Mouse (Mus musculus) midbrain, postnatal 0 days (tissue): Measurements from ENCODE around the gene Prr15. TPM values are rescaled to one million over a fixed set of nuclear protein-coding genes. Genes with fewer than 3 reads are reported as not detected.

Experiments used
- ATAC-seq: fragments of 200-750 bp; cut with Nextera tagmentation; 2 replicates; pipeline ENCODE4 v1.8.0; 2017; ENCODE audit warnings: moderate number of reproducible peaks, mild to moderate bottlenecking, moderate TSS enrichment, moderate library complexity; ENCODE audit not compliant: low FRiP score
- DNase-seq: peaks from one replicate; pipeline ENCODE4 v3.0.0-alpha.2; 2015; ENCODE audit warnings: low spot score
- H3K27ac ChIP-seq: fragments of 300-500 bp; sonication (generic); 2 replicates; pipeline ENCODE4 v1.5.1; 2014; ENCODE audit warnings: low read depth, mild to moderate bottlenecking, low read length, mixed read lengths
- H3K27me3 ChIP-seq: fragments of 300-500 bp; sonication (generic); 2 replicates; pipeline ENCODE4 v1.6.1; 2014; ENCODE audit warnings: low read length, control low read depth, mixed read lengths; ENCODE audit not compliant: insufficient read depth
- H3K36me3 ChIP-seq: fragments of 300-500 bp; sonication (generic); 2 replicates; pipeline ENCODE4 v1.6.1; 2014; ENCODE audit warnings: low read length, control low read depth, mixed read lengths; ENCODE audit not compliant: insufficient read depth
- H3K4me1 ChIP-seq: fragments of 300-500 bp; sonication (generic); 2 replicates; pipeline ENCODE4 v1.6.1; 2014; ENCODE audit warnings: mild to moderate bottlenecking, control low read depth, antibody characterized with exemption, low read length, mixed read lengths; ENCODE audit not compliant: insufficient read depth
- H3K4me2 ChIP-seq: fragments of 300-500 bp; sonication (generic); 2 replicates; pipeline ENCODE4 v1.6.1; 2014; ENCODE audit warnings: low read depth, mild to moderate bottlenecking, low read length, mixed read lengths; ENCODE audit not compliant: poor library complexity, severe bottlenecking
- H3K4me3 ChIP-seq: fragments of 300-500 bp; sonication (generic); 2 replicates; pipeline ENCODE4 v1.5.1; 2014; ENCODE audit warnings: low read depth, mild to moderate bottlenecking, low read length, moderate library complexity
- H3K9ac ChIP-seq: fragments of 300-500 bp; sonication (generic); replicated peaks from 2 replicates; pipeline ENCODE4 v1.6.1; 2014; ENCODE audit warnings: mild to moderate bottlenecking, low read length, moderate library complexity, mixed read lengths; ENCODE audit not compliant: poor library complexity, severe bottlenecking
- H3K9me3 ChIP-seq: fragments of 300-500 bp; sonication (generic); 2 replicates; pipeline ENCODE4 v1.6.1; 2016; ENCODE audit warnings: low read length, control low read depth
- CTCF ChIP-seq: IDR thresholded peaks from 2 replicates; pipeline ENCODE4 v1.5.1; 2016; ENCODE audit warnings: antibody characterized with exemption, mild to moderate bottlenecking
- WGBS: fragments of 180-500 bp; shearing (Covaris S2); extraction: QIAGEN DNeasy Blood & Tissue Kit; methylation state at CpG from one replicate; pipeline ENCODE4 v1.1.7; 2014; 5-methylcytosine and 5-hydroxymethylcytosine counted together
- polyA plus RNA-seq: library from polyadenylated mRNA; unstranded; fragments of >200 nt; fragmentation: Nextera tagmentation; extraction: Ambion mirVana; gene quantifications from 2 replicates; pipeline ENCODE4 v1.2.1, GENCODE M21; 2015
- total RNA-seq: library from RNA; depleted of rRNA; stranded (reverse); fragments of >200 nt; gene quantifications from 2 replicates; pipeline ENCODE4 v1.2.3, GENCODE M21; 2014

The Prr15 gene
- total and polyA plus RNA-seq, 2 experiments from 2014 or later, result 1.8 to 2.1 TPM

DNA sequence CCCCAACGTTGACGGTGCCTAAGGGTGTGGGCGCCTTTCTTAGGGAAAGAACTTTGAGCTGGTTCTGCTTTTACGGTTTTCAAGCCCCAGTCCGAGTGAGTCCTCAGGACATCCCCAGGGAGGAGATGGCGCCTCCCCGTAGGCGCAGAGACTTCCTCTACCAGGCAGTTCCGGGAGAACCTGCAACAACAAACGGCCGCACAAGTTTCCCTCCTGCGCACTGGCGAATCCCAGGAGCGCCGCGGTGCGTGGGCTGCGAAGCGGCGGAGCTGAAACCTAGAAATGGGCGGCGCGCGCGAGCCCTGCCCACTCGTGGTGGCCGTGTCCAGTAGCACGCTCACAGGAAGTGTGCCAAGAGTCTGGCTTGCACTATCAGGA lies 2.0 kb downstream of the Prr15 start:
- Histone ChIP-seq H3K27ac (no peak overlapping the region), H3K4me1 (peaks cover 6% of the 10 kb centered on the region; the same call in 1 of the 2 replicates), H3K27me3 (peaks cover 51% of the 10 kb centered on the region), H3K4me3 (peak overlapping the region; percentile 50), H3K9me3 (no peaks in the 10 kb centered on the region), H3K4me2 (peak overlapping the region; percentile 97), H3K9ac (0 out of 2 replicates have a peak overlapping the region, but pooled peaks have one; percentile 3), H3K36me3 (no peaks in the 10 kb centered on the region)
- WGBS, result under 1% methylated on average over 28 of the region's 28 CpGs
- TF ChIP-seq CTCF, result no peak
- DNase-seq (peak; percentile 39), ATAC-seq (peak; percentile 36; the same call in 1 of the 2 replicates)

DNA sequence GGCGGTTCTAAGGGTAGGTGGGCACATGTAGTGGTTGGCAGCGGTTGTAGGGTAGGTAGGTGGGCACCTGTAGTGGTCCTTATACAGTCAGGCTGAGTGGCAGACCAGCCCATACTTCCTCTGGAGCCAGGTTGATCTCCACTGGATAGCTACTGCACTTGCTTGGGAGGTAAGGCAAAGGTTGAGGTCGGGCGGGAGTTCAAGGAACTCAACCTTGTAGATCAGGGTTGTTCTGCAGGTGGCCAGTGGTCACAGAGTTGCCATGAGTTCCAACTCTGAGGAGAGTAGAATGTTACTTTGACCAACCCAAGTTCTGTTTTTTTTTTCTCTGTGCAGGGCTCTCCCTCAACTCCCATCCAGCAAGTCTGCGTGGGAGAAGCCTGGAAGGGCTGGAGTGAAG lies 3.1 kb downstream of the Prr15 start:
- no peaks in the 10 kb centered on the region for H3K9me3 ChIP-seq
- H3K4me2 ChIP-seq, result no peak overlapping the region
- DNase-seq (no peak), ATAC-seq (no peak)
- H3K4me3 ChIP-seq, result no peak overlapping the region
- peaks cover 53% of the 10 kb centered on the region for H3K27me3 ChIP-seq
- peaks cover 6% of the 10 kb centered on the region; the same call in 1 of the 2 replicates for H3K4me1 ChIP-seq
- no peak for TF ChIP-seq CTCF
- H3K36me3 ChIP-seq, result no peaks in the 10 kb centered on the region
- WGBS, result 94% methylated on average over 5 of the region's 5 CpGs
- no peak overlapping the region for H3K9ac ChIP-seq
- H3K27ac ChIP-seq, result no peak overlapping the region

DNA sequence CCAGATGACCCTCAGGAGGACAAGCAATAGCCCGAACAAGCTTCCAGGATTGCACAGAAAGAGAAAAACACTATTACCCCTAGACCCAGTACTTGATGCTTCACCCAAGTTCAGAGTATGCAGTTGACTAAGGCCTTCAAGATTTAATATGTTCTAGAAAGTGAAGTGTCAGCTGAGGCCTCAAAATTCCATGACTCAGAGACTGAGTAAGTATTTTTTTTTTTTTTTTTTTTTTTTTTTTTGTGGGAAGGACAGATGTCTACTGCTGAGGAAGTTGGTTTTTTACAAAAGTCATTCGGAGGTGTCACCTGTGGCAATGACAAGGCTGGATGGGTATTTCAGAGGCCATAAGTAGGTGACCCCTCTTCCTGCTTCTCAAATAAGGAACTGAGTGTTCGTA lies 4.0 kb downstream of the Prr15 start:
- Histone ChIP-seq H3K4me3 (no peak overlapping the region), H3K4me2 (no peak overlapping the region), H3K9me3 (no peaks in the 10 kb centered on the region), H3K27ac (no peak overlapping the region), H3K4me1 (peaks cover 6% of the 10 kb centered on the region; the same call in 1 of the 2 replicates), H3K9ac (no peak overlapping the region), H3K36me3 (no peaks in the 10 kb centered on the region), H3K27me3 (peaks cover 47% of the 10 kb centered on the region)
- no peak for DNase-seq
- no peak for TF ChIP-seq CTCF
- 92% methylated on average over 3 of the region's 3 CpGs for WGBS
- no peak for ATAC-seq

DNA sequence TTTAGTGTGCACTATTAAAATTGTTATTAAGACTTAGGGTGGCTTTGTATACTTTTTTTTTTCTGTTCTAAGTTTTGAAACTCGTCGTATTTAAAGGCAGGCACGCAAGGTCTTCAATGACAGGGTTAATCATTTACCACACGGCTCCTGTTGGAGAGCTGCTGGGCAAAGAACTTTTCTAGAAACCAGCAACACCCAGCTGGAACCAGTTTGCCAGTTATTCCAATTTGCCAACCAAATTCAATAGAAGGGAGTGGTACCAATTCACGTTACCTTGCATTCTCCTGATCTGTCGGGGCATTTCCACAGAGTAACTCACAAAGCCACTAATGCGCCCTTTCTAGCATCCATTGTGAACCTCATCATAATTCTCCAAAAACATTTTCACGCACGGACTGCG lies 4.5 kb downstream of the Prr15 start:
- Histone ChIP-seq H3K4me2 (no peak overlapping the region), H3K27ac (no peak overlapping the region), H3K9ac (no peak overlapping the region), H3K36me3 (no peaks in the 10 kb centered on the region), H3K27me3 (peaks cover 42% of the 10 kb centered on the region), H3K4me1 (peaks cover 6% of the 10 kb centered on the region; the same call in 1 of the 2 replicates), H3K4me3 (no peak overlapping the region), H3K9me3 (no peaks in the 10 kb centered on the region)
- no peak for DNase-seq
- no peak for ATAC-seq
- 75% methylated on average over 10 of the region's 10 CpGs for WGBS
- TF ChIP-seq CTCF, result no peak

DNA sequence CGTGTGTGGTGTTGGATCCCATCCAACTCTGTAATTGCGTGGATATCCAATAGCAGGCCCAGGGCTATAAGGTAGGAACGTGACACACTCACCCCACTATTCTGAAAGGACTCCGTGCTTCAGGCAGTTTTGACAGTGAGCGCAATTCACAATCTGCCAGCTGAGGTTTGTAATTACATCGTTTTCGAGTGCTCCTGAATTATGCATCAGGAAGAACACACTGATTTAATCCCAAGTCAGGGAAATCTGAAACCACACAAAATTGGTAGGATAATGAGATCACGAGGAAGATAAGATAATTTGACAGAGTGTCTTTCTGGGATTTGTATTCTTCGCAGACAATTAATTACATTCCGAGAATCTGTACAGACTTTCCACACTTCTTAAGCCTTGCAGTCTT lies 6.1 kb downstream of the Prr15 start:
- peak; percentile 53 for DNase-seq
- H3K9me3 ChIP-seq, result no peaks in the 10 kb centered on the region
- H3K4me2 ChIP-seq, result no peak overlapping the region
- H3K27ac ChIP-seq, result no peak overlapping the region
- ATAC-seq, result peak; percentile 55; the same call in 1 of the 2 replicates
- no peak for TF ChIP-seq CTCF
- no peak overlapping the region for H3K4me3 ChIP-seq
- H3K4me1 ChIP-seq, result peaks cover 6% of the 10 kb centered on the region; the same call in 1 of the 2 replicates
- 17% methylated on average over 10 of the region's 10 CpGs for WGBS
- H3K27me3 ChIP-seq, result peaks cover 29% of the 10 kb centered on the region
- H3K9ac ChIP-seq, result no peak overlapping the region
- H3K36me3 ChIP-seq, result no peaks in the 10 kb centered on the region

DNA sequence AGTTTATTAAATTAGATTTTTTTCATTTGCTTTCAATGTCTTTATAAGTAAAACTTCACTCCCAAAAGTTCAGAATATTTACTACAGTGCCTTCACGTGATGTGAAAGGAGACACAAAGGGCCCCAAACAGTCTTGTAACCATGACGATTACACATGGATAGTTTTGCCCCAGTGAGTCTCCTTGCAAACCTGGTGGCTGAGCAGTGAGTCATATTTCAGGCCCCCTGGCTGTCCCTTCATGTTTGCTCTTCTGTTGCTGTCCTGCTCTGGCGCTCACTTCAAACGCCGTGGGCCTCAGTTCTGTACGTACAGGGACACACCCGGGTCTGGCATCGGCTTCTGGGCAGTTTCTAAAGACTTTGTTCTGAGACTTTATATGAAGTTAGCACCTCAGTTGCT lies 6.6 kb downstream of the Prr15 start:
- WGBS, result 33% methylated on average over 8 of the region's 8 CpGs
- Histone ChIP-seq H3K4me2 (no peak overlapping the region), H3K27ac (no peak overlapping the region), H3K4me1 (peaks cover 6% of the 10 kb centered on the region; the same call in 1 of the 2 replicates), H3K27me3 (peaks cover 25% of the 10 kb centered on the region), H3K36me3 (no peaks in the 10 kb centered on the region), H3K9ac (no peak overlapping the region), H3K4me3 (no peak overlapping the region), H3K9me3 (no peaks in the 10 kb centered on the region)
- no peak for TF ChIP-seq CTCF
- no peak for DNase-seq
- no peak for ATAC-seq
